Mouse (Mus musculus) regulatory T cell (primary cell): ENCODE results near the gene Pygo2.

Source experiments
- in situ Hi-C: fragments of 300-600 bp; cut with MboI, MseI; formaldehyde crosslinking; loops from one replicate; pipeline ENCODE4 v1.15.1; 2025; ENCODE audit warnings: high pct_unique_total_duplicates

The Pygo2 gene

DNA sequence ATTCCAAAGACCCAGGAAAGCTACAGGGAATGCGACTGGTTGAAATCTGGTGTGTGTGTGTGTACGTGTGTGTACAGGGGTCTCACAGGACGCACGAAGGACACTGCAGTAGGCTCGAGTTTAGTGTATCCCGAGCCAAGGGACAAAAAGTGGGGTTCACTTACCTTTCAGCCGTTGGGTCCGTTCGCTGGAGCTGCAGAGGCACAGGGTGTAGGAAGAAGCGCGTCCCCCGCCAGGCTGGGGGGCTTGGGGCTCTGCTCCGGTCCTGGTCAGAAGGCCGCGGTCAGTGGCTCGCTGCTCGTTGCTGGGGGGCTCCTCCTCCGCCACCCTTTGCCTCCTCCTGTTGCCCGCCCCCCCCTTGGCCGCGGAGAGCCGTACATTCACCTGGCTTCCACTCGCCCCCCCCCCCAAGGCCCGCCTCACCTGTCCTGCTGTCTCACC, 37.1 kb upstream of the Pygo2 start:
- in situ Hi-C loops: loop anchor here (10.0 kb wide), 1 partner anchor 878 kb away; no protein-coding TSS in a partner anchor

DNA sequence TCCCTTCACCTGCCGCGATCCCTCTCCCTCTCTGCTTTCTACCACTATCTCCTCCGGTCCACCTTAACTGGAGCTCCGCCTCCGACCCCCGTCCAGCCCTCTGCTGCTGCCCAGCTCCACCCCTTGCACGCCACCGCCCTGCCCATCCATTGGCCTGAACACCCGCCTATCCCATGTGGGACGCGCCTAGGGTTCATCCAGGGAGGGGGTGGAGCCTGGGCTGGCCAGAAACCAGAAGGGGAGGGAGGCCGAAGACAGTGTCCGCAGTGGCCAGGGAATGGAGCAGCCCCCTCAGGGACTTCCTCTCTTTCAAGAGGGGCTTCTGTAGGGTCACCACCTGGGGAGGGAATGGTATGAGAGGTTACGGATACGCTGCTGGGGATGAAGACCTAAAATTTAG, 36.4 kb upstream of the Pygo2 start:
- in situ Hi-C loops: loop anchor here (10.0 kb wide), 1 partner anchor 879 kb away; no protein-coding TSS in a partner anchor

DNA sequence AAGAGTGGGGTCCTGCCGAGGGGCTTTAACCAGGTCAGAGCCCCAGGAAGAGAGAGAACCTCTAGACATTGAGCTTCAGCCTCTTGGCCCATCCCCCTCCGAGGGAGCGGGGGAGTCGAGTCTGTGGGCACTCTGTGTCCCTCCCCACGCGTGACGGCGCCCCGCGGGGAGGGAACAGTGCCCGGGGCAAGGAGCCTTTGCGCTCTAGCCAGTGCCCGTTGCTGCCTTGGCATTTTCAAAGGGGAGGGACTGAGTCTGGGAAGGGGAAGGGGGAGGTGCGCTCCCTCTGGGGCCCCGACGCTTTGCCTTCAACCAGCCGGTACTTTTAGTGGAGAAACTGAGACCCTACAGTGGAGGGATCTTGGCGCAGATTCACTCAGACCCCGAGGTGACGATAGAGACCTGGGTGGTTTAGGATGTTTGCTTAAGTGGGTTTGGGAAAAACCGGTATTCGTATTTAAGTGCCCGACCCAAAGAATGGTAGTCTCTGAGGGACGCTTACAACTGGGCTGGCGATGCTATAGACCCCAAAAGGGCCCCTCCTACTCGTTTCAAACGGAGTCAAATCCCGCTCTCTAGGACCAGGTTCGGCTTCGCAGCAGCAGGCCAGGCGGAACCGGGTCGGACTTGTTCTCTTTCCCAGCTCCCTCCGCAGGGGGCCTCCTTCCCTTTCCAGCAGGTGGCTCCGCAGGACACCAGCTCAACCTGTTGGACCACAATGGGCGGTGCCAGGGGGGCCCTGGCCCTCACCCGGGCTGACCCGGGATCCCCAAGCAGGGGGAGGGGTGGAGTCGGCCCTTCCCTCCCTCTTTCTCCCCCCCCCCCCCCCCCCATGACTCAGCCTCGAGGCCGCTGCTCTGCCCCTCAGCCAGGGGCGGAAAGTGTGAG, 35.8 kb upstream of the Pygo2 start, which contains the start of gene Zbtb7b:
Zbtb7b (minus strand) TSS at position 771 of the 888 bp plus-strand sequence.
- in situ Hi-C loops: loop anchor here (10.0 kb wide), 1 partner anchor 879 kb away; no protein-coding TSS in a partner anchor

DNA sequence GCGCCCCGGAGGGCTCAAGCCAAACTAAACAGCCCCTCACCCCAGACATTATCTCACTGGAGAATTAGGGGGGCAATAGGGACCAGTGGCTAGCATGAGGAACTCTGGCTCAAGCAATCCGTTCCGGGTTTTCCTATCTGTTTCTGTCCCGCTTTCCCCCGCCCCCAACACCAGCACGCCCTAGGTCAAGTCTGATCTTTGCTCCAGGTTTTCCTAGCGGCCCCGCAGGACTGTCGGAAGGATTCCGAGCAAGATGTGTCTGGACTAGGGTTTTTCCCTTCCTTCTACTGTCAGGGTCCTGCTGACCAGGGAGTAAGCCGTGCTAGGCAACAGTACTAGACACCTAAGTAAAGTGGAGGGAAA, 35.1 kb upstream of the Pygo2 start:
- in situ Hi-C loops: loop anchor here (10.0 kb wide), 1 partner anchor 880 kb away; no protein-coding TSS in a partner anchor

DNA sequence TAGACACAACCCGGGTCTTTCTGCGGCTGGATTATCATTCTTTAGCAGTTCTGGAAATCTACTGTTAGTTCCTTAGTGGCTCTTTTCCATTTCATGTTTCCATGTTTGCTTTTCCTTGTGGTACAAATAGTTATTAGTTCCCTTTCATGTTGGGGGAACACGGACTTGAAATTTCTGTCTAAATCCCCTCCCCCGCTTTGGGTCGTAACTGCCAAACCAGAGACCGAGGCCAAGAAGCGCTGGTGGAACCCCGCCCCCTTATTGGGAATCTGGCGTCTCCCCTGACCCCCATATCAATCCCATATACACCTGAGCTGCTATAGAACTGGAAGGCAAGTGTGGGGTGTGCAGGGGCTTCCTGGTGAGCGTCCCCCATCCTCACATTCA, 34.6 kb upstream of the Pygo2 start:
- in situ Hi-C loops: loop anchor here (10.0 kb wide), 1 partner anchor 881 kb away; no protein-coding TSS in a partner anchor

DNA sequence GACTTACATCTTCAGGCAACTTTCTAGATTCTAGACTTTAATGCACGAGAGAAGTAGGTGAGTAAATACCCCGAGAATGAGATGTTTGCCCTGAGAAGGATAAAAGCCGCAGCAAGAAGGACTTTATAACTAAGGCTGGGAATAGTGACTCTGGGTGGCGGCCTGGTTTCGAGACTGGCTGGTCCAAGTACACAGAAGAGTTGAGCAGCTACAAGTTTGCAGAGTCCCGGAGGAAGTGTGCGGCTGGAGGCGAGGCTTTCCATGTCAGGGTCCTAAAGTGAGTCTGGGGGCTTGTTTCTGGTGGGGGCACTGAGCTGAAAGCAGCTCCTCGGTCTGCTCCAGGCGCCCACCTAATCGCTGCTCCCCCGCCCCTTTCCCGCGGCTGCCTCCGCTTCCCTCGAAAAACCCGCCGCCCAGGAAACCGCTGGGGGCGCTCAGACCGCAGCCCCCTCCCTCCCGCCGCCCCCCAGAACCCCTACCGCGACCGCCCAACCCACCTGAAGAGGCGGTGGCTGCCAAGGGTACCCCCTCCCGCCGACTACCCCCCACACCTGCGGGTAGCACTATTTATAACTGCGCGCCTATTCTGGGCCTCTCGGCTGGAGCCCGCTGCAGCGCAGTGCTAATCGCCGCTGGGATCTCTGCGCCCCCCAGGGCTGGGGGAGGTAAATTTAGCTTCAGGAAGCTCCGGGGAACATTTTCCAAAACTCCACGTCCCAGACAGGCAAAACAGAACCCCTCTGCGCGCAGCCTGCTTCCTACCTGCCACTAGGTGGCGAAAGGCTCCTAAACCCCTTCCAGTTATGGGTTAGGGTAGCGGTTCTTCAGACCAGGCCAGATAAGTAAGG, 34.0 kb upstream of the Pygo2 start:
- in situ Hi-C loops: loop anchor here (10.0 kb wide), 1 partner anchor 881 kb away; no protein-coding TSS in a partner anchor

DNA sequence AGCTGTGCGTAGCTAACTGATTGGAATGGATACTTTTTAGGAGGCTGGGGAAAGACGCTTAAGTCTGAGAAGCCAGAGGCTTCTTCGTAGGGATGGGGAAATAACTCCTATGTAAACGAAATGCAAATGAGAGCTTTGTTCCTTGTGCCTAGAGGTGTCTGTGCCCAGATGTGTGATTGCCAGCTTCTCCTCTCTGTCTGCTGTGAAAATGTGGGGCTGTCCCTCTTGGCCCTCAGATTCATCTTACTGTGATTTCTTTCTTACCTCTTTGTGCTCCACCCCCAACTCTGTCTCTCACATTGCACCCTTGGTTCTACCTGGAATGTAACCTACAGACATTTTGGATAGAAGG, 33.4 kb upstream of the Pygo2 start:
- in situ Hi-C loops: loop anchor here (10.0 kb wide), 1 partner anchor 882 kb away; no protein-coding TSS in a partner anchor

- in situ Hi-C loops: no loop called here
Measured at GRCm38 (mm10) chr3:89401329-89401728, 28.7 kb upstream of the Pygo2 start.

- in situ Hi-C loops: no loop called here
Measured at GRCm38 (mm10) chr3:89402693-89403092, 27.3 kb upstream of the Pygo2 start, which contains the start of gene Lenep. TSS of gene Lenep (minus strand) at chr3:89402793.

- in situ Hi-C loops: no loop called here
Measured at GRCm38 (mm10) chr3:89406887-89407286, 23.1 kb upstream of the Pygo2 start.

GRCm38 (mm10) chr3:89408448-89408847, 21.6 kb upstream of the Pygo2 start:
- in situ Hi-C loops: no loop called here

DNA sequence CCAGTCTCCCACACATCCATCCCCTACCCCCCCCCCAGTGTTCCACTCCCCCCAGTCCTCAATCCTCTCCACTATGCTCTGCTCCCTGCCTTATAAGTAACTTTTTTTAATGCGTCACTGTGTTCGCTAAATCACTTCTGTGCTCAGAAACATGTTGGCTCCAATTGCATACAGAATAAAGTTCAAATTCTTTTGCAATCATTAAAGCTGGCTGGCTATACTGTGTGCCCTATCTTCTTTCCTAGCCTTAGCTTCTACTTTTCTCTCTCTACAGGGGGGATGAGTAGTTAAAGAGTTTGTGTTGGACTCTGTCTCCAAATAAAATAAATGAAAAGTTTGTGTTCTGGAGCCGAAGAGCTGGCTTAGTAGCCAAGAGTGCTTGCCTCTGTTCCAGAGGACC, 20.3 kb upstream of the Pygo2 start:
- in situ Hi-C loops: no loop called here

DNA sequence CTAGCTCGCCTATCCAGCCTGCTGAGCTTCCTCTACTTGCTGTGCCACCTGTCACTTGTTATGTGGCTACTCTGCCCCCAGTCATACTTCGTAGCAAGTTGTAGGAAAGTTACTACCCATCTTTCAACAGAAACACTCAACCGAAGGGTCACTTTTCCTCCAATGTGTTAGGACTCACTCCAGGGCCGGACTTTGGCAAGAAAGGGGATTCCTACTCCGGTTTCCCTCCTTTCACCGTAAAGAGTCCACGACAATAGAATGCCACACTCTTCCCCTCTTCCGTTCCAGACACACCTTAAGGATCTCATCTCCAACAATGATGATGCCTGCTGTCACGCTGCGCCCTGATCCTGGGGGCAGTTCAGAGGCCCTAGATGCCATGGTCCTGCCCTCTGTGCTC, 19.1 kb upstream of the Pygo2 start:
- in situ Hi-C loops: no loop called here

- in situ Hi-C loops: no loop called here
Measured at GRCm38 (mm10) chr3:89411490-89412393, 18.3 kb upstream of the Pygo2 start, which contains the start of gene Flad1. TSS of gene Flad1 (minus strand) at chr3:89411870.

DNA sequence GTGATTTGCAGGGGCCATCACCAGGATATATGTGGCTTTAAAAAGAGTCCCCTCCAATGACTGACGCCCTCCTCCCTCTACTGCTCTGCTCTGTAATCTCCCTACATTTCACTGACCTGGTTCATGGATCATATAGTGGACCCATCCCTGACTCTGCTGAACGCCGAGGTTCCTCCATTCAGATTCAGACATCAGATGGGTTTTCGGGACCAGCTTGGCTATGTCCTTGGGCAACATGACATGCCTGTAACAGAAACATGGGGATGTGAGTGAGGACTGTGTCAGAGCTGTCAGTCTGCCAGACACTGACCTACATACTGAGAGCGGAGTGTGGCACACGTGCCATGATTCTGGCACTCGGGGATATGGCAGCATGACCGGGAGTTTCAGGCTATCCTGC, 13.9 kb upstream of the Pygo2 start:
- in situ Hi-C loops: no loop called here

DNA sequence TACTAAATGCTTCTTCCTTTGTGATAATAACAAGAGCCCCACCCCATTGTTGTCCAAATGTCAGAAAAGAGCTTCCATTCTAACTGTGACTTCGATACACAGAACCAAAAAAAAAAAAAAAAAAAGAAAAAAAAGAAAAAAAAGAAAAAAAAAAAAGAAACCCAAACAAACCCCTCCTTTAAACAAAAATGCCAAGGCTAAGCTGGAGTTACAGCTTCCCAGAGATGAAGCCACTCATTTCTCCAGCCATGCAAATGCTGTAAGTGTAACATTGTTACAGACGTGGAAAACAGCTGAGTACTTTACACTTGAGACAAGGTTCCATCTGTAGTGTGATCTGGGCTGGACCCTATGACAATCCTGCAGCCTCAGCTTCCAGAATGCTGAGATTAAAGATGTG, 12.9 kb upstream of the Pygo2 start:
- in situ Hi-C loops: no loop called here

- in situ Hi-C loops: no loop called here
Measured at GRCm38 (mm10) chr3:89417840-89418169, 12.2 kb upstream of the Pygo2 start.

GRCm38 (mm10) chr3:89418170-89418860, 11.7 kb upstream of the Pygo2 start, which contains the start of the genes Cks1b and Shc1:
TSS of gene Cks1b (minus strand) at chr3:89418383.
TSS of gene Shc1 (plus strand) at chr3:89418443.
- in situ Hi-C loops: no loop called here

DNA sequence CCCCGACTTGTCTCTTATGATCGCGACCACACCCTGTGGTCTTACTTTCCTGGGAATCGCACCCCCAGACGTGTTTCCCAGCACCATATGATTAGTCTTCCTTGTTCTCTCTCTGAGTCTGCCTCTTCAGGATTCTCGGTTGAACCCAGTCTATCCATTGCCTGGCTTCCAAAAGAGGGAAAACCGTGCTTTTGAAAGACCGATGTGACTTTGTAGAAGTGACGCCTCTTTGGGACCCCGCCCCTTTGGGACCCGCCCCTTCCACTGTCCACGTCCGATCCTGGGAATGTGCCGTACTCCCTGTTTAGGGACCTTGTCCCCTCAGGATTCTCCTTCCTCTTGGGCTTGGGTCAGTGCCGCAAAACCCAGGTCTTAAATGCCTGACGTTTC, 11.2 kb upstream of the Pygo2 start:
- in situ Hi-C loops: no loop called here

DNA sequence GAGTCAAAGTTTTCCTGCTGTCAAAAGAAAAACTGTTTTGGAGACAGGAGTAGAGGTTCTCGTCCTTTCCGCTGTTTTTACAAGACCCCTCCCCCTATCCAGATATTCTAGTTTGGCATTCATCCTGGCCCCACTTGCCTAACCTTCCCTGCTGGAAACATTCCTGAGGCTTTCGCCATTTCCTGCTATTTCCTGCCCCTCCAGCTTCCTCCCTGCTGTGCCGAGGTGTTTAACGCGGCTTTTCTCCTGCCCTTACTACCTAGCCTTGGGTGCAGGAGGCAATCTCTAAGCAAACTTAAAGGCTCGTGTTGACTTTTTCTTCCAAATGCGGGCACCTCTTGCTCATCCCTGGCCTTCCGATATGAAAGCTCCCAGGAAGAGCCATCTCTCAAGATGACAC, 10.4 kb upstream of the Pygo2 start:
- in situ Hi-C loops: no loop called here
